Mouse (Mus musculus) intestine, embryonic 14.5 days (tissue): ENCODE data around the gene Ncam1. TPM values are rescaled to one million over a fixed set of nuclear protein-coding genes. Genes with fewer than 3 reads are reported as not detected.
A peak's percentile ranks its signal among the peaks of the same experiment; 100 is the strongest.

Experiments used
- ATAC-seq: fragments of 200-750 bp; cut with Nextera tagmentation; replicated peaks from 2 replicates; pipeline ENCODE4 v1.8.0; 2017; ENCODE audit warnings: low read depth, moderate number of reproducible peaks, moderate TSS enrichment, moderate library complexity; ENCODE audit not compliant: low FRiP score, low TSS enrichment
- DNase-seq: peaks from one replicate; pipeline ENCODE4 v3.0.0-alpha.2; 2018; ENCODE audit warnings: low spot score
- H3K27ac ChIP-seq: fragments of 300-500 bp; sonication (generic); 2 replicates; pipeline ENCODE4 v1.5.1; 2014; ENCODE audit warnings: low read depth, mild to moderate bottlenecking, control low read depth
- H3K27me3 ChIP-seq: fragments of 300-500 bp; sonication (generic); replicated peaks from 2 replicates; pipeline ENCODE4 v1.6.1; 2014; ENCODE audit warnings: low read length, control low read depth; ENCODE audit not compliant: control insufficient read depth, insufficient read depth
- H3K36me3 ChIP-seq: fragments of 300-500 bp; sonication (generic); 2 replicates; pipeline ENCODE4 v1.6.1; 2014; ENCODE audit warnings: low read length, control low read depth; ENCODE audit not compliant: control insufficient read depth, insufficient read depth
- H3K4me1 ChIP-seq: fragments of 300-500 bp; sonication (generic); replicated peaks from 2 replicates; pipeline ENCODE4 v1.6.1; 2014; ENCODE audit warnings: low read length, control low read depth, mixed read lengths; ENCODE audit not compliant: control insufficient read depth, insufficient read depth
- H3K4me2 ChIP-seq: fragments of 300-500 bp; sonication (generic); 2 replicates; pipeline ENCODE4 v1.6.1; 2014; ENCODE audit warnings: low read length
- H3K4me3 ChIP-seq: fragments of 300-500 bp; sonication (generic); 2 replicates; pipeline ENCODE4 v1.5.1; 2014; ENCODE audit warnings: low read depth, low read length, control low read depth, mixed read lengths
- H3K9ac ChIP-seq: fragments of 300-500 bp; sonication (generic); 2 replicates; pipeline ENCODE4 v1.6.1; 2014; ENCODE audit warnings: mild to moderate bottlenecking, low read length
- H3K9me3 ChIP-seq: fragments of 300-500 bp; sonication (generic); 2 replicates; pipeline ENCODE4 v1.6.1; 2016; ENCODE audit warnings: low read length, control low read depth; ENCODE audit not compliant: control insufficient read depth
- WGBS: fragments of 180-500 bp; shearing (Covaris S2); extraction: QIAGEN DNeasy Blood & Tissue Kit; methylation state at CpG from one replicate; pipeline ENCODE4 v1.1.7; 2014; 5-methylcytosine and 5-hydroxymethylcytosine counted together
- polyA plus RNA-seq: library from polyadenylated mRNA; unstranded; fragments of >200 nt; fragmentation: Nextera tagmentation; extraction: Ambion mirVana; gene quantifications from 2 replicates; pipeline ENCODE4 v1.2.1, GENCODE M21; 2014

Gene Ncam1
- polyA plus RNA-seq, result 82.1 and 92.5 TPM in 2 replicates

GRCm38 (mm10) chr9:49798806-49799205 is at the start of gene Ncam1:
Gene Ncam1, minus strand, starts transcription at chr9:49798925.
- peak within 1 kb of the TSS; percentile 80 for H3K9ac ChIP-seq
- H3K4me2 ChIP-seq, result peak within 1 kb of the TSS; percentile 58
- H3K4me3 ChIP-seq, result peak within 1 kb of the TSS; percentile 57
- WGBS, result under 1% methylated on average over 23 of the region's 23 CpGs
- ATAC-seq (peak; percentile 59), DNase-seq (peak; percentile 96)
- H3K9me3 ChIP-seq, result no peaks in the 10 kb centered on the region
- no peaks in the 10 kb centered on the region for H3K36me3 ChIP-seq
- peaks cover 10% of the 10 kb centered on the region; the same call in 1 of the 2 replicates for H3K4me1 ChIP-seq
- 0 out of 2 replicates have a peak, but pooled peaks cover 5% of the 10 kb centered on the region for H3K27me3 ChIP-seq
- peak within 1 kb of the TSS; percentile 47 for H3K27ac ChIP-seq

- WGBS, result 96% methylated on average over 1 of the region's 1 CpGs
- no peak overlapping the region for H3K9ac ChIP-seq
- H3K4me2 ChIP-seq, result no peak overlapping the region
- H3K27ac ChIP-seq, result no peak overlapping the region
- ATAC-seq (no peak), DNase-seq (no peak)
- H3K36me3 ChIP-seq, result no peaks in the 10 kb centered on the region
- no peaks in the 10 kb centered on the region for H3K4me1 ChIP-seq
- H3K4me3 ChIP-seq, result no peak overlapping the region
- H3K27me3 ChIP-seq, result no peaks in the 10 kb centered on the region
- H3K9me3 ChIP-seq, result no peaks in the 10 kb centered on the region
These were observed 35.3 kb upstream of the Ncam1 start for GRCm38 (mm10) chr9:49834013-49834412.

- no peak overlapping the region for H3K9ac ChIP-seq
- DNase-seq (no peak), ATAC-seq (no peak)
- 0 out of 2 replicates have a peak, but pooled peaks cover 2% of the 10 kb centered on the region for H3K4me1 ChIP-seq
- 87% methylated on average over 8 of the region's 8 CpGs for WGBS
- no peaks in the 10 kb centered on the region for H3K36me3 ChIP-seq
- no peak overlapping the region for H3K27ac ChIP-seq
- no peak overlapping the region for H3K4me3 ChIP-seq
- H3K9me3 ChIP-seq, result no peaks in the 10 kb centered on the region
- no peaks in the 10 kb centered on the region for H3K27me3 ChIP-seq
- H3K4me2 ChIP-seq, result no peak overlapping the region
These were observed 28.9 kb upstream of the Ncam1 start for GRCm38 (mm10) chr9:49827671-49828070.

- Histone ChIP-seq H3K9me3 (no peaks in the 10 kb centered on the region), H3K27me3 (no peaks in the 10 kb centered on the region), H3K27ac (no peak overlapping the region), H3K36me3 (no peaks in the 10 kb centered on the region), H3K4me2 (no peak overlapping the region), H3K9ac (no peak overlapping the region), H3K4me3 (no peak overlapping the region), H3K4me1 (no peaks in the 10 kb centered on the region; the same call in 1 of the 2 replicates)
- DNase-seq, result no peak
- no peak for ATAC-seq
- 63% methylated on average over 10 of the region's 10 CpGs for WGBS
These were observed 17.5 kb upstream of the Ncam1 start for GRCm38 (mm10) chr9:49816115-49816650.

GRCm38 (mm10) chr9:49814442-49814841 is 15.7 kb upstream of the Ncam1 start:
- H3K4me2 ChIP-seq, result no peak overlapping the region
- 89% methylated on average over 2 of the region's 2 CpGs for WGBS
- no peaks in the 10 kb centered on the region; the same call in 1 of the 2 replicates for H3K4me1 ChIP-seq
- no peak overlapping the region for H3K27ac ChIP-seq
- H3K9ac ChIP-seq, result no peak overlapping the region
- no peak for ATAC-seq
- H3K36me3 ChIP-seq, result no peaks in the 10 kb centered on the region
- H3K4me3 ChIP-seq, result no peak overlapping the region
- H3K27me3 ChIP-seq, result no peaks in the 10 kb centered on the region
- no peak for DNase-seq
- no peaks in the 10 kb centered on the region for H3K9me3 ChIP-seq

- Histone ChIP-seq H3K9me3 (no peaks in the 10 kb centered on the region), H3K4me1 (no peaks in the 10 kb centered on the region), H3K27ac (no peak overlapping the region), H3K36me3 (no peaks in the 10 kb centered on the region), H3K4me2 (no peak overlapping the region), H3K27me3 (no peaks in the 10 kb centered on the region), H3K9ac (no peak overlapping the region), H3K4me3 (no peak overlapping the region)
- 48% methylated on average over 3 of the region's 3 CpGs for WGBS
- ATAC-seq, result no peak
- DNase-seq, result no peak
These were observed 4.5 kb upstream of the Ncam1 start for GRCm38 (mm10) chr9:49803222-49803621.

GRCm38 (mm10) chr9:49797821-49798571 is 729 bp downstream of the Ncam1 start:
- 0 out of 2 replicates have a peak, but pooled peaks cover 5% of the 10 kb centered on the region for H3K27me3 ChIP-seq
- peak overlapping the region; percentile 57 for H3K4me3 ChIP-seq
- WGBS, result under 1% methylated on average over 57 of the region's 58 CpGs
- H3K36me3 ChIP-seq, result no peaks in the 10 kb centered on the region
- peak; percentile 83 for DNase-seq
- peak overlapping the region; percentile 47 for H3K27ac ChIP-seq
- ATAC-seq, result peak; percentile 63; the same call in 1 of the 2 replicates
- no peaks in the 10 kb centered on the region for H3K9me3 ChIP-seq
- peaks cover 10% of the 10 kb centered on the region; the same call in 1 of the 2 replicates for H3K4me1 ChIP-seq
- peak overlapping the region; percentile 80 for H3K9ac ChIP-seq
- peak overlapping the region; percentile 58 for H3K4me2 ChIP-seq

- DNase-seq, result no peak
These were observed 1.3 kb downstream of the Ncam1 start for GRCm38 (mm10) chr9:49797508-49797820.

More at GRCm38 (mm10) chr9:49797508-49797820, 1.3 kb downstream of the Ncam1 start:
- peak overlapping the region; percentile 58 for H3K4me2 ChIP-seq
- no peak for ATAC-seq
- H3K4me3 ChIP-seq, result peak overlapping the region; percentile 57
- no peaks in the 10 kb centered on the region for H3K36me3 ChIP-seq
- 1% methylated on average over 15 of the region's 15 CpGs for WGBS
- H3K4me1 ChIP-seq, result peaks cover 10% of the 10 kb centered on the region; the same call in 1 of the 2 replicates
- H3K27ac ChIP-seq, result peak overlapping the region; percentile 47
- H3K9ac ChIP-seq, result peak overlapping the region; percentile 80
- 0 out of 2 replicates have a peak, but pooled peaks cover 5% of the 10 kb centered on the region for H3K27me3 ChIP-seq
- no peaks in the 10 kb centered on the region for H3K9me3 ChIP-seq
